ENCODE assay signal across 8 mouse cellular contexts in genomic region chr6:148442671-148443290, GRCm38 (mm10). TPM values are rescaled to one million over a fixed set of nuclear protein-coding genes. Genes with fewer than 3 reads are reported as not detected.
DNase-seq lines count a peak whose midpoint lies in the region; ATAC-seq lines count a peak whose summit lies in the region.

No protein-coding gene starts in this region.

- intact Hi-C loops in heart, postnatal 14 days (cut with DNase I): loop anchor here (5.0 to 10.0 kb wide), 3 partner anchors 40 to 195 kb away; no protein-coding TSS in a partner anchor

- peak overlapping the region; percentile 95 for H3K4me2 ChIP-seq in forebrain, embryonic 12.5 days

- peaks cover 56% of the 10 kb centered on the region for H3K27me3 ChIP-seq in forebrain, embryonic 12.5 days

- under 1% methylated on average over 27 of the region's 27 CpGs for WGBS in forebrain, embryonic 12.5 days

- ATAC-seq in forebrain, embryonic 12.5 days (ENCODE audit: low FRiP score): no peak
- ATAC-seq in megakaryocyte-erythroid progenitor cell, adult 5-6 weeks (replicated peaks; ENCODE audit: low FRiP score, low TSS enrichment, poor library complexity, severe bottlenecking): no peak

- H3K9ac ChIP-seq in forebrain, embryonic 12.5 days: peak overlapping the region; percentile 65

- peak; percentile 7 for DNase-seq in urinary bladder, postnatal 25 days (ENCODE audit: low spot score)
- no peak for DNase-seq in urinary bladder, postnatal 10 days (ENCODE audit: low spot score)
- DNase-seq in heart, postnatal 14 days: peak; percentile 42 to 46
- DNase-seq in layer of hippocampus, postnatal 14 days (ENCODE audit: low spot score in 2 of 2): peak; percentile 22 to 42
- DNase-seq in lung, postnatal 14 days: peak; percentile 34
- DNase-seq in right cerebral cortex, postnatal 25 days: peak; percentile 58

- peaks cover 19% of the 10 kb centered on the region for H3K4me1 ChIP-seq in forebrain, embryonic 12.5 days

- H3K36me3 ChIP-seq in forebrain, embryonic 12.5 days (replicated peaks): no peaks in the 10 kb centered on the region

- H3K9me3 ChIP-seq in forebrain, embryonic 12.5 days: no peaks in the 10 kb centered on the region

- no peak overlapping the region for H3K27ac ChIP-seq in forebrain, embryonic 12.5 days

- H3K4me3 ChIP-seq in forebrain, embryonic 12.5 days (replicated peaks): peak overlapping the region; percentile 72

RNA-seq across cellular contexts. Expression of gene Tmtc1, which starts 1.4 kb away (rescaled TPM):
- polyA plus RNA-seq in forebrain, embryonic 12.5 days (2016; fragmentation: Nextera tagmentation; extraction: Ambion mirVana): 1.00 and 1.7 TPM in 2 replicates
- 10 to 100 TPM; 43.2 to 55.6 TPM for total RNA-seq in heart, postnatal 14 days (2021)
- total RNA-seq in layer of hippocampus, postnatal 14 days (2021): 10 to 100 TPM; 26.4 to 27.1 TPM
- 1.0 TPM in 1 of 2 replicates, not detected in the other for total RNA-seq in megakaryocyte-erythroid progenitor cell, adult 5-6 weeks (2014; fragmentation: Nextera tagmentation)
- 0.14 TPM in 1 of 2 replicates, not detected in the other for total RNA-seq in megakaryocyte-erythroid progenitor cell, adult 5-6 weeks (2017)

Comparison
In these comparisons a context has a peak if more than half of its experiments do, and no peak if none do; other contexts are left out.
1. RNA of gene Tmtc1, which starts 1.4 kb away (total RNA-seq): 43.2 to 55.6 TPM in heart, postnatal 14 days and 26.4 to 27.1 TPM in layer of hippocampus, postnatal 14 days; 0.14 to 1.0 TPM in megakaryocyte-erythroid progenitor cell, adult 5-6 weeks; every median in the first group is over 10 times any median in the second.